Mouse (Mus musculus) olfactory bulb, adult 2 months (tissue): Measurements from ENCODE around the gene Prr18.
"Not testable (repeated sequence)": the region's sequence is repeated elsewhere in the genome, so short reads cannot be mapped to it uniquely, and the experiment has no call there.

Source experiments
- CTCF ChIP-seq: fragments of 200-500 bp; IDR thresholded peaks from 2 replicates; pipeline ENCODE4 v1.5.1; 2012; ENCODE audit warnings: low read depth, mild to moderate bottlenecking, low read length, moderate library complexity; ENCODE audit not compliant: insufficient read depth
- POLR2A ChIP-seq: fragments of 200-500 bp; IDR thresholded peaks from 2 replicates; pipeline ENCODE4 v1.6.1; 2012; ENCODE audit warnings: mild to moderate bottlenecking, low read depth, low read length, moderate library complexity; ENCODE audit not compliant: insufficient read depth

GRCm38 (mm10) chr17:8326877-8327276 is 10.4 kb upstream of the Prr18 start:
- not testable (repeated sequence) for TF ChIP-seq POLR2A, CTCF
